Mouse (Mus musculus): ENCODE results near the gene Srrm1. TPM values are rescaled to one million over a fixed set of nuclear protein-coding genes. Genes with fewer than 3 reads are reported as not detected.

Srrm1 gene
- polyA plus RNA-seq, 1 experiment from 2014 or later: 183 TPM

GRCm38 (mm10) chr4:135276681-135277379, 76.3 kb downstream of the Srrm1 start:
- TF ChIP-seq CTCF (IDR thresholded peaks at IDR 0.05; ENCODE audit: low read depth): no peak
- Histone ChIP-seq H3K9ac (ENCODE audit: low read depth, low read length) (no peak overlapping the region), H3K27me3 (ENCODE audit: insufficient read depth, low read length) (no peaks in the 10 kb centered on the region), H3K36me3 (ENCODE audit: insufficient read depth, low read length) (no peaks in the 10 kb centered on the region), H3K4me2 (ENCODE audit: low read length) (no peak overlapping the region), H3K4me3 (replicated peaks; ENCODE audit: low read depth, low read length) (no peak overlapping the region), H3K9me3 (replicated peaks; ENCODE audit: low read length) (no peaks in the 10 kb centered on the region), H3K27ac (no peak overlapping the region), H3K4me1 (replicated peaks; ENCODE audit: insufficient read depth, low read length) (peaks cover 7% of the 10 kb centered on the region)
- DNase-seq (ENCODE audit: low spot score) (no peak), ATAC-seq (replicated peaks; ENCODE audit: low FRiP score, low read depth) (no peak)
- 32% methylated on average over 4 of the region's 4 CpGs for WGBS

GRCm38 (mm10) chr4:135274761-135275160, 78.4 kb downstream of the Srrm1 start:
- peak overlapping the region; percentile 82 for H3K27ac ChIP-seq
- 52% methylated on average over 7 of the region's 7 CpGs for WGBS
- no peak overlapping the region for H3K4me2 ChIP-seq (ENCODE audit: low read length)

GRCm38 (mm10) chr4:135273307-135273682, 79.8 kb downstream of the Srrm1 start:
- peaks cover 27% of the 10 kb centered on the region for H3K4me1 ChIP-seq (replicated peaks; ENCODE audit: insufficient read depth, low read length)
- peak overlapping the region; percentile 56 for H3K4me2 ChIP-seq (ENCODE audit: low read length)
- ATAC-seq (replicated peaks; ENCODE audit: low FRiP score, low read depth) (peak; percentile 20; the same call in 1 of the 2 replicates), DNase-seq (ENCODE audit: low spot score) (no peak)
- H3K27me3 ChIP-seq (ENCODE audit: insufficient read depth, low read length): no peaks in the 10 kb centered on the region
- TF ChIP-seq CTCF (IDR thresholded peaks at IDR 0.05; ENCODE audit: low read depth): no peak
- peak overlapping the region; percentile 51; the same call in 1 of the 2 replicates for H3K9ac ChIP-seq (ENCODE audit: low read depth, low read length)
- WGBS: 3% methylated on average over 17 of the region's 17 CpGs
- peak overlapping the region; percentile 20 for H3K4me3 ChIP-seq (replicated peaks; ENCODE audit: low read depth, low read length)
- H3K36me3 ChIP-seq (ENCODE audit: insufficient read depth, low read length): no peaks in the 10 kb centered on the region
- peak overlapping the region; percentile 76 for H3K27ac ChIP-seq
- no peaks in the 10 kb centered on the region for H3K9me3 ChIP-seq (replicated peaks; ENCODE audit: low read length)

More at GRCm38 (mm10) chr4:135274761-135275160, 78.4 kb downstream of the Srrm1 start:
- ATAC-seq (replicated peaks; ENCODE audit: low FRiP score, low read depth) (no peak), DNase-seq (ENCODE audit: low spot score) (no peak)
- no peaks in the 10 kb centered on the region for H3K27me3 ChIP-seq (ENCODE audit: insufficient read depth, low read length)
- TF ChIP-seq CTCF (IDR thresholded peaks at IDR 0.05; ENCODE audit: low read depth): no peak
- no peak overlapping the region for H3K4me3 ChIP-seq (replicated peaks; ENCODE audit: low read depth, low read length)
- peaks cover 18% of the 10 kb centered on the region for H3K4me1 ChIP-seq (replicated peaks; ENCODE audit: insufficient read depth, low read length)
- H3K9ac ChIP-seq (ENCODE audit: low read depth, low read length): no peak overlapping the region
- no peaks in the 10 kb centered on the region for H3K36me3 ChIP-seq (ENCODE audit: insufficient read depth, low read length)
- no peaks in the 10 kb centered on the region for H3K9me3 ChIP-seq (replicated peaks; ENCODE audit: low read length)

GRCm38 (mm10) chr4:135272640-135273306, 80.3 kb downstream of the Srrm1 start, which contains the start of gene Clic4:
TSS of gene Clic4 (minus strand) at chr4:135272814.
- Histone ChIP-seq H3K27me3 (ENCODE audit: insufficient read depth, low read length) (no peaks in the 10 kb centered on the region), H3K9me3 (replicated peaks; ENCODE audit: low read length) (no peaks in the 10 kb centered on the region), H3K9ac (ENCODE audit: low read depth, low read length) (peak within 1 kb of the TSS; percentile 89), H3K36me3 (ENCODE audit: insufficient read depth, low read length) (no peaks in the 10 kb centered on the region), H3K4me2 (ENCODE audit: low read length) (peak within 1 kb of the TSS; percentile 56), H3K4me1 (replicated peaks; ENCODE audit: insufficient read depth, low read length) (peaks cover 27% of the 10 kb centered on the region), H3K27ac (peak within 1 kb of the TSS; percentile 97), H3K4me3 (replicated peaks; ENCODE audit: low read depth, low read length) (peak within 1 kb of the TSS; percentile 83)
- ATAC-seq (replicated peaks; ENCODE audit: low FRiP score, low read depth): peak; percentile 99
- under 1% methylated on average over 59 of the region's 64 CpGs for WGBS
- peak; percentile 99 for DNase-seq (ENCODE audit: low spot score)
- peak; percentile 53 for TF ChIP-seq CTCF (IDR thresholded peaks at IDR 0.05; ENCODE audit: low read depth)

- Histone ChIP-seq H3K9ac (ENCODE audit: low read depth, low read length) (peak overlapping the region; percentile 89), H3K36me3 (ENCODE audit: insufficient read depth, low read length) (no peaks in the 10 kb centered on the region), H3K4me1 (replicated peaks; ENCODE audit: insufficient read depth, low read length) (peaks cover 27% of the 10 kb centered on the region), H3K4me2 (ENCODE audit: low read length) (peak overlapping the region; percentile 53), H3K27me3 (ENCODE audit: insufficient read depth, low read length) (no peaks in the 10 kb centered on the region), H3K4me3 (replicated peaks; ENCODE audit: low read depth, low read length) (peak overlapping the region; percentile 83), H3K27ac (peak overlapping the region; percentile 97), H3K9me3 (replicated peaks; ENCODE audit: low read length) (no peaks in the 10 kb centered on the region)
- no peak for TF ChIP-seq CTCF (IDR thresholded peaks at IDR 0.05; ENCODE audit: low read depth)
- peak; percentile 73 for DNase-seq (ENCODE audit: low spot score)
- ATAC-seq (replicated peaks; ENCODE audit: low FRiP score, low read depth): no peak; the same call in 1 of the 2 replicates
- WGBS: under 1% methylated on average over 66 of the region's 67 CpGs
Measured at GRCm38 (mm10) chr4:135271881-135272616, 81.1 kb downstream of the Srrm1 start.

DNA sequence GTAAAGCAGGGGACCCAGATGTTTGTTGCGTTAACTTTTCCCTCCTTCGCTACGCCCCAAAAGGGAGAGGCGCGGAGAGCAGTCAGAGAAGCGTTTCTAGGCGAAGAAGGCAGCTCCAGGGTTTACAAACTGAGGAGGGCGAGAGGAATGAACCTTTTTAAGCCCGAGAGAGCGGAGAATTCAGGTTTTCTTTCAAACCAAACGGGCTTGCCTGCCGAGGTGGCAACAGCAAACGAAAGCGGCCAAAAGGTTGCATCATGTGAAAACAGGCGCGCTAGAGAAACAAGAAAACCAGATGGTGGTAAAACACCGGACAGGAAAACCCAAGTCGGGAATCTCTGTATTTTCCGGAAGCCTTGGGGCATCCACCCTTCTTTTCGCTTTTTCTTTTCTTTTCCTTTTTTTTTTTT, 81.7 kb downstream of the Srrm1 start:
- H3K4me3 ChIP-seq (replicated peaks; ENCODE audit: low read depth, low read length): peak overlapping the region; percentile 83
- H3K9me3 ChIP-seq (replicated peaks; ENCODE audit: low read length): no peaks in the 10 kb centered on the region
- ATAC-seq (replicated peaks; ENCODE audit: low FRiP score, low read depth) (no peak), DNase-seq (ENCODE audit: low spot score) (peak; percentile 70)
- H3K4me2 ChIP-seq (ENCODE audit: low read length): peak overlapping the region; percentile 53
- H3K4me1 ChIP-seq (replicated peaks; ENCODE audit: insufficient read depth, low read length): peaks cover 27% of the 10 kb centered on the region
- TF ChIP-seq CTCF (IDR thresholded peaks at IDR 0.05; ENCODE audit: low read depth): no peak
- H3K9ac ChIP-seq (ENCODE audit: low read depth, low read length): peak overlapping the region; percentile 89
- peak overlapping the region; percentile 97 for H3K27ac ChIP-seq
- H3K36me3 ChIP-seq (ENCODE audit: insufficient read depth, low read length): no peaks in the 10 kb centered on the region
- 1% methylated on average over 20 of the region's 20 CpGs for WGBS
- no peaks in the 10 kb centered on the region for H3K27me3 ChIP-seq (ENCODE audit: insufficient read depth, low read length)

Other genes with a start within 250 kb of the Srrm1 start
- gene Runx3, start 232.7 kb downstream of the Srrm1 start, polyA plus RNA-seq (2015; fragmentation: Nextera tagmentation; extraction: Ambion mirVana): 0.05 TPM in 1 of 2 replicates, not detected in the other
- 147 and 166 TPM in 2 replicates for gene Clic4, start 80.5 kb downstream of the Srrm1 start, polyA plus RNA-seq (2015; fragmentation: Nextera tagmentation; extraction: Ambion mirVana)
- gene Ncmap, start 44.9 kb upstream of the Srrm1 start, polyA plus RNA-seq (2015; fragmentation: Nextera tagmentation; extraction: Ambion mirVana): 2.0 and 2.6 TPM in 2 replicates
- gene Rcan3, start 80.5 kb upstream of the Srrm1 start, polyA plus RNA-seq (2015; fragmentation: Nextera tagmentation; extraction: Ambion mirVana): 16.2 and 17.8 TPM in 2 replicates
- 0.42 and 0.52 TPM in 2 replicates for gene Stpg1, start 141.5 kb upstream of the Srrm1 start, polyA plus RNA-seq (2015; fragmentation: Nextera tagmentation; extraction: Ambion mirVana)
- gene Nipal3, start 141.7 kb upstream of the Srrm1 start, polyA plus RNA-seq (2015; fragmentation: Nextera tagmentation; extraction: Ambion mirVana): 6.3 and 6.8 TPM in 2 replicates
- 3.6 and 4.6 TPM in 2 replicates for gene Grhl3, start 220.3 kb upstream of the Srrm1 start, polyA plus RNA-seq (2015; fragmentation: Nextera tagmentation; extraction: Ambion mirVana)

Data from kidney, postnatal 0 days (tissue).